Mouse (Mus musculus) small intestine, adult 2 months (tissue): ENCODE measurements at regions not wholly inside any gene's neighbourhood (a gene's known extent, or its start where the extent isn't known, plus 50 kb on each side); places are given as distances from the start of the nearest gene placed in this dataset.

Experiments
- H3K27ac ChIP-seq: fragments of 200-500 bp; 2 replicates; pipeline ENCODE4 v1.5.1; 2012; ENCODE audit warnings: low read depth, low read length, control low read depth, inconsistent platforms; ENCODE audit not compliant: insufficient read depth
- H3K27me3 ChIP-seq: fragments of 200-500 bp; 2 replicates; pipeline ENCODE4 v1.6.1; 2012; ENCODE audit warnings: mild to moderate bottlenecking, moderate library complexity, low read length, inconsistent platforms; ENCODE audit not compliant: control insufficient read depth, insufficient read depth
- H3K36me3 ChIP-seq: fragments of 200-500 bp; 2 replicates; pipeline ENCODE4 v1.6.1; 2012; ENCODE audit warnings: mild to moderate bottlenecking, low read length, control low read depth, inconsistent platforms; ENCODE audit not compliant: control insufficient read depth, insufficient read depth
- H3K4me1 ChIP-seq: fragments of 200-500 bp; 2 replicates; pipeline ENCODE4 v1.6.1; 2012; ENCODE audit warnings: low read length, inconsistent platforms, mixed read lengths; ENCODE audit not compliant: control insufficient read depth, insufficient read depth, insufficient read length
- H3K4me3 ChIP-seq: fragments of 200-500 bp; 2 replicates; pipeline ENCODE4 v1.5.1; 2012; ENCODE audit warnings: low read depth, mild to moderate bottlenecking, control low read depth, inconsistent platforms, low read length, moderate library complexity
- CTCF ChIP-seq: fragments of 200-500 bp; IDR thresholded peaks from 2 replicates; pipeline ENCODE4 v1.5.1; 2012; ENCODE audit warnings: low read depth, mild to moderate bottlenecking, control low read depth, inconsistent platforms, low read length, moderate library complexity, mixed read lengths; ENCODE audit not compliant: insufficient replicate concordance, insufficient read length; ENCODE audit errors: extremely low read depth
- POLR2A ChIP-seq: fragments of 200-500 bp; IDR thresholded peaks from 2 replicates; pipeline ENCODE4 v1.6.1; 2012; ENCODE audit warnings: low read depth, mild to moderate bottlenecking, control low read depth, inconsistent platforms, low read length, moderate library complexity
- WGBS: fragments of 180-500 bp; shearing (Covaris S2); methylation state at CpG from one replicate; pipeline ENCODE4 v1.1.7; 2018; 5-methylcytosine and 5-hydroxymethylcytosine counted together

DNA sequence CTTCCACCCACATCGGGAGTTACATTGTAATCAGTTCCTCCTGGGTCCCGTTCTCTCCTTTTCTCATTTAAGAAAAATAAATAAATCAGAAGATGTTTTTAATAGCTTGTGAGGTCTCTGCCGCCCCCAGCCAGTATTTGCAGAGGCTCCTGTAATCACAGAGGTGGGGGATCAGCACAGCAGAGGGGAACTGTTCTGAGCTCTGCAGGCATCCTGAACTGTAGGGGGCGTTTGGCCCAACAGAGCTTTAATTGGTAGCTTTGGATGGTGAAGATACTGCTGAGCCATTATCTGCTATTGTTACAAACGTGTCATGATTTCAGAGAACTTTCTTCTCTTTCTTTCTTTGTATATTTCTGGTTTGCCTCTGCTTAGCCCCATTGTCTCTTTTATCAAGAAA is 293.9 kb downstream of the Cdh26 start:
- no peaks in the 10 kb centered on the region for H3K27me3 ChIP-seq
- H3K27ac ChIP-seq = no peak overlapping the region
- 15% methylated on average over 5 of the region's 5 CpGs for WGBS
- no peaks in the 10 kb centered on the region for H3K36me3 ChIP-seq
- TF ChIP-seq POLR2A (no peak), CTCF (no peak)
- no peak overlapping the region for H3K4me3 ChIP-seq
- no peaks in the 10 kb centered on the region for H3K4me1 ChIP-seq

DNA sequence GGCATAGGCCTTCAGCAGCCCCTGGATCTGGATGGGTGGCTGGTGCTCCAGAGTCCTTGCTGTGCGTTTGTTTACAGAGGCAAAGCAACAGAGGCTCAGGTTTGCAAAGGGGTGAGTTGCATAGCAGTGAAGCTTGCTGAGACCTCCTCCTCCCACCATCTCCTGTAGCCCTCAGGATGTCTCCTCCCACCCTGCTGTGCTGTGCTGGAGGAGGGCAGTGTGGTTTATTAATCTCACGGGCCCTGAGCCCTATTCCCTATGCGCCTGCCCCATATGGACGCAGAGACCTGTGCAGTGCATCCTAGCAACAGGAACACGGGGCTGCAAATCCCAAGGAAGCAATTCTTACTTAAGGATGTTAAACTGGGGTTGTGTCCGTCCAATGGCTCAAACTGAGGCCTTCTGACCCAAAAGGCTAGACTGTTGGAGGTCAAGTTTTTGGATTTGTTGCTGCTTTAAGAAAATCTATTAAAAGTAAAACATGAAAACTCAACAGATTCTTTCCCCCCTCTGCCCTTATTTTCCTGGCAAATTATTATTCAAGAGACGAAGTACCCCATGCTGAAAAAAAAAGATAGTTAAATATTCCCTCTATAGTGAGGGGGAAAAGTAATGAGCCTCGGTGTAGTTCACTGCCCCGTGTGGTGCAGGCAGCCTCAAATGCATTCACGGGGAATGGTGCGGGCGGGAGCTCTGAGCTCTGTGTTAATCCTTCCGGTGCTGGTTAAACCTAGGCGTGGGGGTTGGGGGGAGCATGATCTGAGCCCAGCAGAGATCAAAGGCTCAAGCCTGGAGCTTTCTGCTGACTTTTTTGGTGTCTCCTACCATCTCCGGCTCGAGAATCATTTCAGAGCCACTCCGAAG is 297.8 kb downstream of the Cdh26 start:
- H3K27ac ChIP-seq = no peak overlapping the region
- H3K27me3 ChIP-seq = no peaks in the 10 kb centered on the region
- no peaks in the 10 kb centered on the region for H3K4me1 ChIP-seq
- H3K36me3 ChIP-seq = no peaks in the 10 kb centered on the region
- TF ChIP-seq CTCF (no peak), POLR2A (no peak)
- H3K4me3 ChIP-seq = no peak overlapping the region
- WGBS = 17% methylated on average over 17 of the region's 17 CpGs

DNA sequence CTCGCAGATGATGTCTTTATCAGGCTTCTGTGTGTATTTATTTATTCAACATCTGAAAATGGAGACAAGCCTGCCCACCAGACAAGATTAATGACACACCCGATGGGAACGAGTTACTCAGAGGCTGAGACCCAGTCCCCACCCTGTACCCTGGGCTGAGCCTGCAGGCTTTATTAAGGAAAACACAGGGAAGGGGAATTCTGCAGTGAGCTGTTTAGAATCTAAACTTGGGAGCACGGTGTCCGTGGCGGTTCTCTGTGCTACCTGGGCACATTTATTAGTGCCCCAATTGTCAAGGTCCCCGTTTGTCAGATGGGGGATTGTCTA is 298.4 kb downstream of the Cdh26 start:
- TF ChIP-seq POLR2A = no peak
- no peak for TF ChIP-seq CTCF
- no peaks in the 10 kb centered on the region for H3K36me3 ChIP-seq
- no peak overlapping the region for H3K27ac ChIP-seq
- H3K27me3 ChIP-seq = no peaks in the 10 kb centered on the region
- 9% methylated on average over 7 of the region's 7 CpGs for WGBS
- no peaks in the 10 kb centered on the region for H3K4me1 ChIP-seq
- no peak overlapping the region for H3K4me3 ChIP-seq

DNA sequence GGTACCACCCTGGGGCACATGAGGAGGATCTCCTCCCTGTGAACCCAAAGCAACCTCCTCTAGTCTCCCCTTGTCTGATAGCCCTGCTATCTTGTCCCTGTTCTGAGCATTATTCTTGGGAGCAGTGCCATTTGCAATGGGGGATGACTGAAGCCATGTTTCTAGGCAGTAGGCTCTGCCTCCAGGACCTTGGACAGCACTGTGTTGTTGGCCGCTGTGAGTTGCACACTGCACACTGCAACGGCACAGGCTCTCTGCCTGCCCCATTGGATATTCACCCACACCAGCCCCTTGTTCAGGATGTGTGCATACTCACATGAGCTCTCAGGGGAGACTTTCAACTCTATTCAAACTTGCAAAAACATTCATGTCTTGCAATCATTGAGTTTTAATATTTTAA is 304.8 kb downstream of the Cdh26 start:
- no peaks in the 10 kb centered on the region for H3K36me3 ChIP-seq
- H3K4me1 ChIP-seq = no peaks in the 10 kb centered on the region
- H3K27ac ChIP-seq = no peak overlapping the region
- H3K4me3 ChIP-seq = no peak overlapping the region
- H3K27me3 ChIP-seq = no peaks in the 10 kb centered on the region
- 3% methylated on average over 2 of the region's 2 CpGs for WGBS
- TF ChIP-seq POLR2A = no peak
- TF ChIP-seq CTCF = no peak

DNA sequence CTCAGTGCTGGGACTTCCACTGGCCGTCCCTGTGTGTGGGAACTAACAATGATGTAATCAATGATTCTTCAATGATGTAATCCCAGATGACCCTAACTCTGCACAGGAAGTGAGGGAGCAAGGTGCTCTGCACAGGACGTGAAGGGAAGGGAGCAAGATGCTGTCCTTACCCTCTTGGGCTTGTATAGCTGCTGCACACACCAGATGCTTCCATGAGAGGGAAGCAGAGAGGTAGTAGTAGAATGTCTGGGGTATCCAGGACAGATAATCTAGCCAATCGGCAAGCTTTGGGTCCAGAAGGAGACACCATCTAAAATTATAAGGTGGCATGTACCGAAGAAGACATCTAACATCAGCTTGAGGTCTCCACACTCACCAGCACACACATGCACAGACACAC is 314.3 kb downstream of the Cdh26 start:
- 64% methylated on average over 4 of the region's 4 CpGs for WGBS
- H3K36me3 ChIP-seq = no peaks in the 10 kb centered on the region
- H3K27me3 ChIP-seq = no peaks in the 10 kb centered on the region
- TF ChIP-seq CTCF = no peak
- TF ChIP-seq POLR2A = no peak
- H3K27ac ChIP-seq = no peak overlapping the region
- H3K4me3 ChIP-seq = no peak overlapping the region
- no peaks in the 10 kb centered on the region for H3K4me1 ChIP-seq

DNA sequence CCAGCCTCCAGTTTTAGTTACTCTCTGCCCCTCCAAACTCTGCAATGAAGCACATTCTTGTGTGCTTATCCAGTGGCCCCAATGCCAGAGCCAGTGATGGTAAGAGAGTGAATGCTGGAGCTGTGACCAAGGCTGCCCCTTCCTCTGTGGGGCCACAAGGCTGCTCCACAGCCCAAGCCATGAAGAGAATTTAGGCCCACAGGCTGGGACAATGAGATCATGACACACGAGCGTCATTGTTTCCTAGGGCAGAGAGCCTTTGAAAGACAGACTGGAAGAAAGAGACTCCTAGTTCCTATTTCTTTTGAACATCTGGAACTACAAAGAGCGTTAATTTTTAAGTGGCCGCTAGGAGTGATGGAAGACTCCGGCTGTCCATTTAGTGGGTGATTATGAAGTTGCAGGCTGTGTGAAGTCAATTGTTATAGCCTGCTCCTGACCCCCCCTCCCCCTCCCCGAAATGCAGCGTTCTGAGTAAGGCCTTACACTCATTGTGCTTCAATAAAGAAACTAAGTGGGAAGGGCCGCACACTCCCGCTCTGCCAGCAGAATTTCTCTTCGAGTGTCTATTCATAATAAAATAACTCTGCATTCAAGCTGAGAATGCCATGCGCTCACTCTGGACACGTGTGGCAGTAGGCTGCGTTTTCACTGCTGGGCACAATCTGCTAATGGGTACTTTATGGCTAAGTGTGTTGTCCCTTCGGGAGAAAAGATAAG is 315.1 kb downstream of the Cdh26 start:
- WGBS = 71% methylated on average over 14 of the region's 14 CpGs
- Histone ChIP-seq H3K4me3 (no peak overlapping the region), H3K4me1 (no peaks in the 10 kb centered on the region)

DNA sequence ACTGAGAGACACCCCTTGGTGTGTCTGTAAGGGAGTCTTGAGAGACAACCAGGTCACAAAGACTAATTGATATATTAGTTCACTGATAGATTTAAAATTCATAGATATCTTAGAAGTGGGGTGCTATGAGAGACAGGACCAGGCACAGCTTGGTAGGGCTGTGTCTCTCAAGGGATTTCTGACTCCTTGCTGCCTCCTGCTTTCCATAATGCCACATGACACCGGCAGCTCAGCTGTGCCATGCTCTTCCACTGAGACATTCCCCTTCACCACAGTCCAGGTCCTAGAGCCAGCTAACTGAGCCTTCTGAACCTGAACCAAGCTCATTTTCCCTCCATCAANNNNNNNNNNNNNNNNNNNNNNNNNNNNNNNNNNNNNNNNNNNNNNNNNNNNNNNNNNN is 320.9 kb downstream of the Cdh26 start:
- TF ChIP-seq POLR2A (no peak), CTCF (no peak)
- H3K4me3 ChIP-seq = no peak overlapping the region
- no peaks in the 10 kb centered on the region for H3K36me3 ChIP-seq
- no peaks in the 10 kb centered on the region for H3K4me1 ChIP-seq
- 70% methylated on average over 1 of the region's 1 CpGs for WGBS
- no peaks in the 10 kb centered on the region for H3K27me3 ChIP-seq
- no peak overlapping the region for H3K27ac ChIP-seq

More for the DNA sequence above, 315.1 kb downstream of the Cdh26 start:
- H3K36me3 ChIP-seq = no peaks in the 10 kb centered on the region
- TF ChIP-seq POLR2A (no peak), CTCF (no peak)
- H3K27ac ChIP-seq = no peak overlapping the region
- no peaks in the 10 kb centered on the region for H3K27me3 ChIP-seq
